Mouse (Mus musculus): ENCODE results near the gene Car5a.

DNA sequence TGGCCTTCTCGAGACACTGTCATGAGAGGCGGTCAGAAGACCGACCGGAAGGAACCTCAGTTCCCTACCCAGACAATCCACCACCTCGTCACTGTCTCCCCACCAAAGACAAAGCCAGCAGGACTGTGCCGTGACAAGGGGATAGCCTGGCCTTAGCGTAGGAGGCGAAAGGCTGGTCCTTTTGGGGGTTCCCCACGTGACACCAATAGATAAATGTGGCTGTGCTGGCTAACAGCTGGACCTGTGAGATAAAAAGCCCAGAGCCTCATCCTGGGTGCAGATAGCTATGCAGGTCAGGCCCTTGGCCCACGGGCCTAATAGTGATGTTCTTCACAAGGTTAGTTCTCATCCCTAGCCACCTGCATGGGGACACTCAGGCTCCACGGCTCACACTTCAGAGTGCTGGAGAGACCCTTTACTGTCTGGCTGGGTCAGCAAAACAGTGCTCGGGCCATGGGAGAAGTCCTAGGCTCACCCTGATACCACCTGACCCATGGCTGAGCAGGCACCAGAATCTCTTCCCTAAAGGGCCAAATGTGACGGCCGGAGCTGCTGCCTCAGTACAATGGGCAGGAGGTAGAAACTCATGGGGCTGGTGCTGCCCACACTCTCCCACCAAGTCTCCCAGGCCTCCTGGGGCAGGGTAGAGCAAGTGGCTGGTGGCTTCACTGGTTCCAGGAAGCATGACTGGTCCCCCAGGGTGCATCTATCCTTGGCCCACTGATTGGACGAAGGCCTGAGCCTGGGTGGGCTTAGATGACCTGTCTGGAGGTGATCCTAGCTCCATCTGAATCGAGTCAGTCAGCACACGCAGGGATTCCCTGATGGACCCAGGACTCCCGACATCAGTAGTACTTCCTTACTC, 45.3 kb downstream of the Car5a start:
- TF ChIP-seq GATA1 (IDR thresholded peaks at IDR 0.05; ENCODE audit: low read length) (peak; percentile 95), TAL1 (IDR thresholded peaks at IDR 0.05; ENCODE audit: low read length) (peak; percentile 99)

Data from erythroblast, embryonic 14.5 days (primary cell).